Mouse (Mus musculus): Measurements from ENCODE around the gene Cpm. TPM values are rescaled to one million over a fixed set of nuclear protein-coding genes. Genes with fewer than 3 reads are reported as not detected.

Cpm gene
- polyA plus RNA-seq, 1 experiment: 0.07 TPM

- Histone ChIP-seq H3K4me3 (no peak overlapping the region), H3K4me2 (ENCODE audit: low read depth) (no peak overlapping the region), H3K36me3 (ENCODE audit: control insufficient read depth, insufficient read depth) (no peaks in the 10 kb centered on the region), H3K27me3 (ENCODE audit: control insufficient read depth, insufficient read depth, insufficient read length) (peaks cover 17% of the 10 kb centered on the region), H3K79me2 (ENCODE audit: control insufficient read depth, insufficient read depth) (no peaks in the 10 kb centered on the region), H3ac (ENCODE audit: control insufficient read depth, insufficient read length) (no peak overlapping the region)
- TF ChIP-seq TCF3 (IDR thresholded peaks at IDR 0.05; ENCODE audit: insufficient read length, low read depth): no peak
- no peak for TF ChIP-seq E2F4 (IDR thresholded peaks at IDR 0.05; ENCODE audit: insufficient read depth)
- TF ChIP-seq SRF (IDR thresholded peaks at IDR 0.05; ENCODE audit: control insufficient read depth, insufficient read length, low read depth): no peak
- TF ChIP-seq MYOG (IDR thresholded peaks at IDR 0.05; ENCODE audit: control insufficient read depth in 1 of 3, insufficient read depth in 1 of 3, insufficient read length in 2 of 3, low read depth in 2 of 3): no peak
- TF ChIP-seq POLR2AphosphoS2 (IDR thresholded peaks at IDR 0.05; ENCODE audit: insufficient read length, low read depth): no peak
- no peak for TF ChIP-seq CEBPB (IDR thresholded peaks at IDR 0.05; ENCODE audit: insufficient read depth, poor library complexity, severe bottlenecking)
- TF ChIP-seq REST (IDR thresholded peaks at IDR 0.05; ENCODE audit: insufficient read depth, insufficient read length): no peak
- TF ChIP-seq MYOD1 (IDR thresholded peaks at IDR 0.05; ENCODE audit: control insufficient read depth in 1 of 3, insufficient read length in 2 of 3, low read depth in 2 of 3): no peak
- no peak for TF ChIP-seq USF1 (IDR thresholded peaks at IDR 0.05; ENCODE audit: low read depth)
- TF ChIP-seq MAX (IDR thresholded peaks at IDR 0.05; ENCODE audit: low read depth): no peak
- TF ChIP-seq POLR2A (IDR thresholded peaks at IDR 0.05; ENCODE audit: insufficient read length, low read depth): no peak
- no peak for TF ChIP-seq TCF12 (IDR thresholded peaks at IDR 0.05; ENCODE audit: insufficient read depth, poor library complexity, severe bottlenecking)
Measured at GRCm38 (mm10) chr10:117639221-117639599, 9.9 kb downstream of the Cpm start.

- no peaks in the 10 kb centered on the region for H3K79me2 ChIP-seq (ENCODE audit: control insufficient read depth, insufficient read depth)
- H3K27me3 ChIP-seq (ENCODE audit: control insufficient read depth, insufficient read depth, insufficient read length): peaks cover 14% of the 10 kb centered on the region
- no peak overlapping the region for H3ac ChIP-seq (ENCODE audit: control insufficient read depth, insufficient read length)
- H3K4me3 ChIP-seq: no peak overlapping the region
- H3K36me3 ChIP-seq (ENCODE audit: control insufficient read depth, insufficient read depth): no peaks in the 10 kb centered on the region
- no peak overlapping the region for H3K4me2 ChIP-seq (ENCODE audit: low read depth)
- TF ChIP-seq SRF (IDR thresholded peaks at IDR 0.05; ENCODE audit: control insufficient read depth, insufficient read length, low read depth) (no peak), MAX (IDR thresholded peaks at IDR 0.05; ENCODE audit: low read depth) (no peak), E2F4 (IDR thresholded peaks at IDR 0.05; ENCODE audit: insufficient read depth) (no peak), CEBPB (IDR thresholded peaks at IDR 0.05; ENCODE audit: insufficient read depth, poor library complexity, severe bottlenecking) (no peak), USF1 (IDR thresholded peaks at IDR 0.05; ENCODE audit: low read depth) (no peak), REST (IDR thresholded peaks at IDR 0.05; ENCODE audit: insufficient read depth, insufficient read length) (no peak), MYOD1 (IDR thresholded peaks at IDR 0.05; ENCODE audit: control insufficient read depth in 1 of 3, insufficient read length in 2 of 3, low read depth in 2 of 3) (no peak), TCF3 (IDR thresholded peaks at IDR 0.05; ENCODE audit: insufficient read length, low read depth) (no peak), POLR2AphosphoS2 (IDR thresholded peaks at IDR 0.05; ENCODE audit: insufficient read length, low read depth) (no peak), POLR2A (IDR thresholded peaks at IDR 0.05; ENCODE audit: insufficient read length, low read depth) (no peak), TCF12 (IDR thresholded peaks at IDR 0.05; ENCODE audit: insufficient read depth, poor library complexity, severe bottlenecking) (no peak), MYOG (IDR thresholded peaks at IDR 0.05; ENCODE audit: control insufficient read depth in 1 of 3, insufficient read depth in 1 of 3, insufficient read length in 2 of 3, low read depth in 2 of 3) (no peak)
Measured at GRCm38 (mm10) chr10:117639899-117640594, 10.7 kb downstream of the Cpm start.

GRCm38 (mm10) chr10:117640595-117641078 is 11.3 kb downstream of the Cpm start:
- H3K36me3 ChIP-seq (ENCODE audit: control insufficient read depth, insufficient read depth): no peaks in the 10 kb centered on the region
- H3K27me3 ChIP-seq (ENCODE audit: control insufficient read depth, insufficient read depth, insufficient read length): peaks cover 14% of the 10 kb centered on the region
- H3K79me2 ChIP-seq (ENCODE audit: control insufficient read depth, insufficient read depth): no peaks in the 10 kb centered on the region
- TF ChIP-seq TCF3 (IDR thresholded peaks at IDR 0.05; ENCODE audit: insufficient read length, low read depth) (no peak), SRF (IDR thresholded peaks at IDR 0.05; ENCODE audit: control insufficient read depth, insufficient read length, low read depth) (no peak), TCF12 (IDR thresholded peaks at IDR 0.05; ENCODE audit: insufficient read depth, poor library complexity, severe bottlenecking) (no peak), USF1 (IDR thresholded peaks at IDR 0.05; ENCODE audit: low read depth) (no peak), E2F4 (IDR thresholded peaks at IDR 0.05; ENCODE audit: insufficient read depth) (no peak), CEBPB (IDR thresholded peaks at IDR 0.05; ENCODE audit: insufficient read depth, poor library complexity, severe bottlenecking) (no peak), MYOG (IDR thresholded peaks at IDR 0.05; ENCODE audit: control insufficient read depth in 1 of 3, insufficient read depth in 1 of 3, insufficient read length in 2 of 3, low read depth in 2 of 3) (no peak), REST (IDR thresholded peaks at IDR 0.05; ENCODE audit: insufficient read depth, insufficient read length) (no peak), POLR2AphosphoS2 (IDR thresholded peaks at IDR 0.05; ENCODE audit: insufficient read length, low read depth) (no peak), POLR2A (IDR thresholded peaks at IDR 0.05; ENCODE audit: insufficient read length, low read depth) (no peak), MAX (IDR thresholded peaks at IDR 0.05; ENCODE audit: low read depth) (no peak), MYOD1 (IDR thresholded peaks at IDR 0.05; ENCODE audit: control insufficient read depth in 1 of 3, insufficient read length in 2 of 3, low read depth in 2 of 3) (no peak)
- H3ac ChIP-seq (ENCODE audit: control insufficient read depth, insufficient read length): no peak overlapping the region
- H3K4me3 ChIP-seq: no peak overlapping the region
- no peak overlapping the region for H3K4me2 ChIP-seq (ENCODE audit: low read depth)

GRCm38 (mm10) chr10:117641400-117642200 is 12.3 kb downstream of the Cpm start:
- Histone ChIP-seq H3K27me3 (ENCODE audit: control insufficient read depth, insufficient read depth, insufficient read length) (peaks cover 14% of the 10 kb centered on the region), H3K36me3 (ENCODE audit: control insufficient read depth, insufficient read depth) (no peaks in the 10 kb centered on the region), H3K79me2 (ENCODE audit: control insufficient read depth, insufficient read depth) (no peaks in the 10 kb centered on the region), H3ac (ENCODE audit: control insufficient read depth, insufficient read length) (no peak overlapping the region), H3K4me3 (no peak overlapping the region), H3K4me2 (ENCODE audit: low read depth) (no peak overlapping the region)
- TF ChIP-seq REST (IDR thresholded peaks at IDR 0.05; ENCODE audit: insufficient read depth, insufficient read length): no peak
- no peak for TF ChIP-seq CEBPB (IDR thresholded peaks at IDR 0.05; ENCODE audit: insufficient read depth, poor library complexity, severe bottlenecking)
- TF ChIP-seq POLR2AphosphoS2 (IDR thresholded peaks at IDR 0.05; ENCODE audit: insufficient read length, low read depth): no peak
- no peak for TF ChIP-seq TCF12 (IDR thresholded peaks at IDR 0.05; ENCODE audit: insufficient read depth, poor library complexity, severe bottlenecking)
- no peak for TF ChIP-seq E2F4 (IDR thresholded peaks at IDR 0.05; ENCODE audit: insufficient read depth)
- no peak for TF ChIP-seq POLR2A (IDR thresholded peaks at IDR 0.05; ENCODE audit: insufficient read length, low read depth)
- no peak for TF ChIP-seq MAX (IDR thresholded peaks at IDR 0.05; ENCODE audit: low read depth)
- no peak for TF ChIP-seq USF1 (IDR thresholded peaks at IDR 0.05; ENCODE audit: low read depth)
- no peak for TF ChIP-seq MYOD1 (IDR thresholded peaks at IDR 0.05; ENCODE audit: control insufficient read depth in 1 of 3, insufficient read length in 2 of 3, low read depth in 2 of 3)
- no peak for TF ChIP-seq TCF3 (IDR thresholded peaks at IDR 0.05; ENCODE audit: insufficient read length, low read depth)
- no peak for TF ChIP-seq SRF (IDR thresholded peaks at IDR 0.05; ENCODE audit: control insufficient read depth, insufficient read length, low read depth)
- TF ChIP-seq MYOG (IDR thresholded peaks at IDR 0.05; ENCODE audit: control insufficient read depth in 1 of 3, insufficient read depth in 1 of 3, insufficient read length in 2 of 3, low read depth in 2 of 3): no peak
